Mouse (Mus musculus) brain, adult 2 months (tissue): ENCODE measurements around the gene Nsun2.

Experiments
- DNase-seq: peaks from one replicate; pipeline ENCODE4 v3.0.0; 2011; ENCODE audit warnings: low read depth, low spot score

Gene Nsun2

DNA sequence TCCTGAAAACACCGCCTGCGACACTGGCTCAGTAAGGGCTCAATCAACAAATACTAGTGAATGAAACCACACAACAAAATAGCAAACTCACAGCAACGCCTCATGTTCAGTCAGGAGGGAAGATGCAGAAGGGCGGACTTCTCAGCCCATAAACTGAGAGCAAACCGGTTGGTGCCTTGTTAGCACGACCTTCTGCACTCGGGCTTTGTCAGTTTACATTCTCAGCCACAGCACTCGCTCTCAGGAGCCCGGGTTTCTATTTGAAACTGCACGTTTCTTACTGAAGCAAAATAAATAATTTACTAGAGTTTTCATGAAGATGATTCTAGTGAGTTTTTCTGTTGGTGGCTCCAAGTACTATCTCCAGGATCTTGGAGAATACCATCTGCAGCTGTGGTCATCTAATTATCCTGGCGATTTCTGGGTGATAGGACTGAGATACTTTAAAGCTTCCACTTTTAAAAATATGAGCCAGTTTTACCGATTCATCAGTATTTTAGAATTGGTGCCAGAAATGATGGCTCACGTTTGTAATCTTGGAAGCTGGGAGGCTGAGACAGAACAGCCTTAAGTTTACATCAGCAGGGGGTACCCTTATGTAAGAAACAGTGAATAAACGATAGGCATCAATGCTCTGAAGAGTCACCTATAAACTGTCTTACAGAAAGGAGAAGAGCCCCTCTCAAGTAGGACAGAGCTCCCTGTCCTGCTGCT lies 9.9 kb upstream of the Nsun2 start:
- no peak for DNase-seq

GRCm38 (mm10) chr13:69524158-69524530 lies 9.4 kb upstream of the Nsun2 start:
- DNase-seq: peak; percentile 69

DNA sequence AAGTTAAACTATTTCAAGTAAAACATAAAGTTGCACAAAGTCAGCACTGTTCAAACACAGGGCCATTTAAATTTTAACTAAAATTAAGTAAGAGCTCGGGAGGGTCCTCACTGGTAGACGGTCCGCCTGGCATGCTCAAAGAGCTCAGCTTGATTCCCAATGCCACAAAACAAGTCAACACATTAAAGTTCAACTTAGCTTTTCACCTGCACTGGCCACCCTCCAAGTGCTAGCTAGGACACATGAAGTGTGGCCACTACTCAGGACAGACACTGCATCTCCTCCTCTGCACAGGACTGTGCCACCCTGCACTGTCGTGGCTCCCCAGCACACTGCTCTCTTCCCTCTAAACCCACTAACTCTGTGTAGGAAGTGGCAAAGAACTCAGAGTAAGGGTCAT lies 7.7 kb upstream of the Nsun2 start:
- DNase-seq: no peak

DNA sequence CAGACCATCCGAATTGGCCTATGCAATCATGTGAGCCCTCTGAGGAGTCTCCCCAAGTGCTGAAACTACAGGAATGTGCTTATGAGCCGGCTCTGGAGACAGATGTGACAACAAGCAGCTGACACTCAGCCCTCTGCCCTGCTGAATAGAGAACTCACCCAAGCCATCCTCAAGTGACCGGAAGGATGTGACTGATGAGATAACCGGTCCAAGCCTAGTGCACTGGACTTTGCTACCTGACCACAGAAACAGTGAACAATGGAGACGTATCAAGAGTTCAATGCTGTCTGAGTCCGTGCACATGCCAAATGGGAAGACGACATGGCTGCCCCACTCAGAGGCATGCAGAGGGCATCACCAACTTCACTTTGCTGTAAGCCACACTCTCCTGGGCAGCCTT lies 5.0 kb upstream of the Nsun2 start:
- no peak for DNase-seq

- peak; percentile 79 for DNase-seq
These were observed 3.4 kb upstream of the Nsun2 start for GRCm38 (mm10) chr13:69530156-69530555.

GRCm38 (mm10) chr13:69530951-69531350 lies 2.6 kb upstream of the Nsun2 start:
- DNase-seq: no peak

- no peak for DNase-seq
These were observed 2.1 kb upstream of the Nsun2 start for GRCm38 (mm10) chr13:69531431-69531830.

- no peak for DNase-seq
These were observed 1.2 kb upstream of the Nsun2 start for GRCm38 (mm10) chr13:69532101-69532892.

DNA sequence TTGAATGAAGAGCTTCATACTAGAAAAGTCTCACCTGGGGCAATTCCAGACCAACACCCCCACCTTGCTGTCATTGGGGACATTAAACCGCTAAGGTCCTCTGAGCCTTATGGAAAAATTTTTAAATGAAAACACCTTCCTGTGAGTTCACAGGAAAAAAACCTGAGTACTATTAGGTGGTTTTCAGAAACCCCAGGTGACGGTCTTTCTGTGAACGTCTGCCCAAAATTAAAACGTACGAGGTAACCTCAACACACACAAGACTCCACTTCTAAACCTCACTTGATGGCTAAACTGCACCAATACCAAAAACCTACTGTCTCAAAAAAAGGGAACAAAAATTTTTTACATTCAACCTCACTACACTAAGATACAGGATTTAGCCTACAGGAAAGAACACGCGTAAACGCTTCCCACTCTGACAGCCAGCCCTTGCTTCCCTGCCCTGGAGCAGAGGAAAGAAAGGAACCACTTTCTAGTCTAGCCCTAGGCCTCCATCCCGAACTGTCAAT lies 597 bp upstream of the Nsun2 start:
- no peak for DNase-seq

- DNase-seq: no peak
These were observed 748 bp downstream of the Nsun2 start, which contains the start of gene Tent4a for GRCm38 (mm10) chr13:69534334-69534653. TSS of gene Tent4a (minus strand) at chr13:69534617.

DNA sequence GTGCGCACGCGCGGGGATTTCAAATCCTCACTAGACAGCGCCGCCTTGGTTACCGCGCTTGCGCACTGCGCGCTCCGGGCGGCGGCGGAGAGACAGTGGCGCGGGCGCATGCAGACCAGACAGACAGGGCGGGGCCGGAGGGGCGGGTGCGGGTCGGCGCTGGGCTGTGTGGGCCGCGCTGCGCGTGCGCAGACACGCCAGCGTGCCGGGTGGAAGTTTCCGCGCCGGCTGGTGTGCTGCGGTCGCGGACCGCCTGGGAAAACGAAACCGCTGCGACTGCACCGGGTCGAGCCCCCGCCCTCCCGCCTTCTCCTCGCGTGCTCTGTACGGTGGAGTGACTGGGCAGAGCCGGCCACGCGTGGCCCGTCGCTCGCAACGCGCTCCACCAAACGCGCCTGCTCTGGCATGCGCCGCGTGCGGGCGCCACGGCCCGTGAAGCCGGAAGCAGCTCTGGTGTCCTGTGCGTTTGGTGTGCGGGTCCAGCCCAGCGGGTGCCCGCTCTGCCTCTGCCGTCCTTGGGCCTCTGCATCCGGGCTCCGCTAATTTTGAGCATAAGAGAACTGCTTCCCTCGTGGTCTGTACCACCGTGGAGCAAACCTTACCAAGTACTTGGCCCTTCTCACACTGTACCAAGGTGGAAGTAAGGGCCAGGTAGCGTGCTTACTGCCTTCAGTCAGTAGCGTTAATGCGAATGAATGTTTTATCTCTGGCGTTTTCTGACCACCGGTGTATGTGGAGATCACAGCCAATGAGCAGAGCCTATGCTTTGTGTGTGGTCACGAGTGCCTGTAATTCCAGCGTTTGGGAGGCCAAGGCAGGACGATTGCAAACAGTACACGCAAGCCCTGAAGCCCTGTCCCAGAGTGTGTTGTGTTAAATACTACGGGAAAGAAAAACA lies 1.4 kb downstream of the Nsun2 start:
- DNase-seq: peak; percentile 98

- DNase-seq: no peak
These were observed 2.5 kb downstream of the Nsun2 start for GRCm38 (mm10) chr13:69536021-69536420.

GRCm38 (mm10) chr13:69537366-69537765 lies 3.8 kb downstream of the Nsun2 start:
- no peak for DNase-seq

DNA sequence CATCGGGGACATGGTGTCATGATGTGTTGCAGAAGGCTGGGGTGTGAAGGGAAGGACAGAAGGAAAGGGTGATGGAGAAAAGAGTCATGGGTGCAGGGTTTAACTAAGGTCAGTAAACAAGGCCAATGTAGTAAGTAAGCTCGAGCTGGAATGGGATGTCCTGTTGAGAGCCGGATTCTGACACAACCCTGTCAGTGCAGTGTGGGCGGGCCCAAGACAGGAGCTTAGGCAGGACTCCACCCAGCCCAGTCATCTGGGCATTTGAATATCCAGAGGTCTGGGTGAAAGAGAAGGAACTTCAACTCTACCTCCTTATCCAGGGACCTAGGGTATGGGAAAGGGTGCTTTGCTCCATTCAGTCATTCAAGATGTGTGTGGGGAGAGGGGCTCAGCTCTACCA lies 4.8 kb downstream of the Nsun2 start:
- no peak for DNase-seq

GRCm38 (mm10) chr13:69541209-69541608 lies 7.7 kb downstream of the Nsun2 start:
- no peak for DNase-seq

DNA sequence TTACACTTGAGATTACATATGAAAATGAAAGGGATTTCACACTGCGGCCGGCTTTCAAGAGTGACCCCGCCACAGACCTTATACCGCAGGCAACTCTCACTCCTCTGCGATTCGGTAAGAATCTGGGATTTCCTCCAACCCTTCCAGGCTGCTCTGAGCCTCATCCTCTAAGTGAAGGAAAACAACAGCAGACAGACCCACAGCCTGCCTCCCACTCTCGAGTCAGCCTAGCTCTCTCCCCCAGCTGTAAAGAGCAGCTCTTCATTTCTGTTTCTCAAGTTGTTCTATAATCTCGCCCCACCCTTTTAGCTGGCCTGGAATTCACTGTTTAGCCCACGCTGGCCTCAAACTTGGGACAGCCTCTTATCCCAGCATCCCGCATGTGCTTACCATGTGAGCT lies 8.2 kb downstream of the Nsun2 start:
- DNase-seq: peak; percentile 89

DNA sequence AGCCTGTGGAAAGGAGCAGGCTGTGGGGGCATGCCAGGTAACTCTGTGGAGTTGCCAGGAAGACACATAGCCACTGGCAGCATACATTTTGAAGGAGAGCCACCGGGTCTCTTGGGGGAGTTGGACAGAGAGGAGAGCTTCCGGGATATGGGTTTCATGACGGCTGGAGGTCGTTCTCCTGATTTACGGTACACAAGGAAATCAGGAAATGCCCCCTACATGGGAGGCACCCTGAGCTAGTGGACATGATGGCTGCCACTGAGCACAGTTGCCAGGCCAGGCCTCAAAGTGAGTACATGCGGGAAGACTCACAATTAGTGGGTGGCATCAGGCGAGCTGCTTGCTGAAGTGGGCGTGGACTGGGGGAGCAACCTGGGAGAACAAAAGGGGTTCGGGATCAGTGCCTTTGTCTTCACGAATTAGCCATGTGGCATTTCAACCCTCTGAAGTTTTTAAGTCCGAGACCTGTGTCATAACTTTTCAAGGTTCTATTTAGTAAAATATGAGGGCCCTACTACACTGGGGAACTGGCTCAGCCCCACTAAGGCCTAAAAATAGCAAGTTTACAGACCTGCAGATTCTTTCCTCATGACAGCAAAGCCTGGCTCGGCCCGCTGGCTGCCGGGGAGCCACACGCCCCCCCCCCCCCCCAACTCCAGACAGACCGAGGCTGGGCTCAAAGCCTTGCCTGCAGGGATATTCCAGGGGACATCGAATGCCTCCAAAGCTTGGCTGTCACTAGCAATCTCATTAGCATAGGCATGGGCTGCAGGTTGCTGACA lies 9.2 kb downstream of the Nsun2 start:
- DNase-seq: no peak

- no peak for DNase-seq
These were observed 10.0 kb downstream of the Nsun2 start for GRCm38 (mm10) chr13:69543595-69543994.

DNA sequence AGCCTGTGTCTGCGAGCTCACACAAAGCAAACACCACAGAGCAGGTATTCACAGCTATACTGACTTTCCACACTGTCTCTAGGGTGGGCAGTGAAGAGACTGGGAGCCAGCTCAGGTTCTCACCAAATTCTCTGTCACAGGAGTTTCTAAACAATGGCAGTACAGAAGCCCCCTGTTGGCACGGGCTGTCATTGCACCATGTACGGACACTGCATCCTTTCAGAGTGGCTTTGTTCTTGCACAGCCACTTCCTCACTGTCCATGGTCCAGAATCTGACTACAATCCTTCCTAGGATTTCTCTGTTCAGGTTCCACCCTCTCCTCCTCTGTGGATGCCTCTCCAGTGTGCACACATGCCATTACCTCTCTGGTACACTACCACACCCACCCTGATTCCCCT lies 11.5 kb downstream of the Nsun2 start:
- DNase-seq: no peak

- DNase-seq: no peak
These were observed 14.1 kb downstream of the Nsun2 start for GRCm38 (mm10) chr13:69547488-69548180.

DNA sequence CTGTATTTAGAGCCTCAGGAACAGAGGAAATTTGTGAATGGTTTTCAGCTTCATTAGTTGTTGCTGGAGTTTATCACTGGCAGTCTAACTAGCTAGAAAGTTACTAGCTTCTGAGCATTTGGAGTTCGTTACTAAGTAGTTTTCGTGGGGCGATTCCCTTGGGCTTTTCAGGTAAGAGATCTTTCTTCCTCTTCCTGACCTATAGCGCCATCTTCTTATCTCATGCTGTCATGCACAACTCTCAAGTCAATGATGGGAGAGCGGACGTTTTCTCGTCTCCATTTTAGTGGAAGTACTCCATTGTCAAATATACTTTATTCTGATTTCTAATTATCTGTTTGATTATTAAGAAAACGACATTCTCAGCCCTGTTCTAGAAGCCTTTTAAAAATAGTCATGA lies 16.4 kb downstream of the Nsun2 start:
- no peak for DNase-seq
